Mouse (Mus musculus) G1E (cell line): ENCODE results near the gene Tet3. TPM values are rescaled to one million over a fixed set of nuclear protein-coding genes. Genes with fewer than 3 reads are reported as not detected.

Source experiments
- ATAC-seq: 2 replicates; pipeline ENCODE4 v1.8.0; 2016; ENCODE audit warnings: mild to moderate bottlenecking; ENCODE audit not compliant: insufficient number of reproducible peaks, poor library complexity, low FRiP score, severe bottlenecking; ENCODE audit errors: extremely low read depth
- DNase-seq: peaks from one replicate; pipeline ENCODE4 v3.0.0; 2012; ENCODE audit warnings: low spot score
- H3K27me3 ChIP-seq: 2 replicates; pipeline ENCODE4 v1.6.1; 2012; ENCODE audit warnings: mild to moderate bottlenecking, low read length, inconsistent platforms; ENCODE audit not compliant: insufficient read depth
- H3K36me3 ChIP-seq: replicated peaks from 2 replicates; pipeline ENCODE3; 2012; ENCODE audit warnings: mild to moderate bottlenecking, inconsistent platforms
- H3K4me1 ChIP-seq: 2 replicates; pipeline ENCODE4 v1.6.1; 2012; ENCODE audit warnings: low read depth, low read length, inconsistent platforms, mixed read lengths; ENCODE audit not compliant: insufficient read depth
- H3K4me3 ChIP-seq: 2 replicates; pipeline ENCODE4 v1.5.1; 2012; ENCODE audit warnings: low read depth, mild to moderate bottlenecking, inconsistent platforms, low read length, moderate library complexity, mixed read lengths
- H3K9me3 ChIP-seq: replicated peaks from 2 replicates; pipeline ENCODE4 v1.6.1; 2012; ENCODE audit warnings: inconsistent platforms
- CTCF ChIP-seq: IDR thresholded peaks from 2 replicates; pipeline ENCODE4 v1.5.1; 2012; ENCODE audit warnings: low read depth, low read length, inconsistent platforms, mixed read lengths
- GATA1 ChIP-seq: IDR thresholded peaks from 2 replicates; pipeline ENCODE4 v1.6.1; 2012; ENCODE audit warnings: borderline replicate concordance, low read length, inconsistent platforms, mixed read lengths
- GATA2 ChIP-seq: IDR thresholded peaks from 2 replicates; pipeline ENCODE4 v1.6.1; 2012; ENCODE audit warnings: low read depth, low read length, inconsistent platforms, borderline replicate concordance
- POLR2AphosphoS5 ChIP-seq: IDR thresholded peaks from 2 replicates; pipeline ENCODE4 v1.6.1; 2012; ENCODE audit warnings: low read depth, low read length, inconsistent platforms; ENCODE audit not compliant: insufficient replicate concordance
- TAL1 ChIP-seq: conservative IDR thresholded peaks from 2 replicates; pipeline ENCODE4 v1.6.1; 2012; ENCODE audit warnings: low read depth, low read length, inconsistent platforms, mixed read lengths
- polyA plus RNA-seq: library from polyadenylated mRNA; stranded (reverse); fragments of >175 nt; gene quantifications from 2 replicates; pipeline ENCODE4 v1.2.3, GENCODE M21; 2012
- total RNA-seq, 2 experiments: library from RNA; stranded (forward) in 1 of 2; stranded (reverse) in 1 of 2; fragments of 200-1000 nt in 1 of 2; fragments of >200 nt in 1 of 2; fragmentation: Nextera tagmentation in 1 of 2; gene quantifications; 2 replicates each; pipeline ENCODE4 v1.2.3; 2014 to 2017

Gene Tet3
- total and polyA plus RNA-seq, 3 experiments, result 17.6 to 94.9 (median 71.1) TPM

DNA sequence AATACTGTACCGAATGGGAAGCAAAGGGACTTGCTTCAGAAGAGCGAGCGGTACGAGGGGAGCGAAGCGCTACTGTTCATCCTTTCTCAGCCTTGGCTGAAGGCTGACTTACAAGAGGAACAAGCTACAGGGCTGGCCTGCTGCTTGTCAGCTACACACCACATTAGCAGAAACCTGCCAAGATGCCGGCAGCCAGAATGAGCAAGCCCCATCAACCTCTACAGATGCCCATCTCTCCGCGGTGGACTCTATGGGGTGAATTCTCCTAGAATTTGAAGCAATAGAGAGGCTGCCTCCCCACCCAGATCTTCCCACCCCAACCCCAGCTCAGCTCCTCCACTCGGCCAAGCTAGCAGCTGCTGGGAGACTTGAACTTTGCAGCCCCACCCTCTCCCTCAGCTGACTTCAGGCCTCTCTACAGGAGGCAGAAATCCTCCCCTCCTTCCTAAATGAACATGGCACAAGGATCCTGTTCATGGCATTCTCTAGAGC is 46.5 kb downstream of the Tet3 start:
- DNase-seq (no peak), ATAC-seq (no peak)
- Histone ChIP-seq H3K9me3 (no peaks in the 10 kb centered on the region), H3K4me3 (no peak overlapping the region), H3K4me1 (peaks cover 29% of the 10 kb centered on the region), H3K36me3 (peaks cover 96% of the 10 kb centered on the region), H3K27me3 (no peaks in the 10 kb centered on the region)
- TF ChIP-seq POLR2AphosphoS5 (no peak), GATA1 (no peak), GATA2 (no peak), TAL1 (no peak), CTCF (no peak)

DNA sequence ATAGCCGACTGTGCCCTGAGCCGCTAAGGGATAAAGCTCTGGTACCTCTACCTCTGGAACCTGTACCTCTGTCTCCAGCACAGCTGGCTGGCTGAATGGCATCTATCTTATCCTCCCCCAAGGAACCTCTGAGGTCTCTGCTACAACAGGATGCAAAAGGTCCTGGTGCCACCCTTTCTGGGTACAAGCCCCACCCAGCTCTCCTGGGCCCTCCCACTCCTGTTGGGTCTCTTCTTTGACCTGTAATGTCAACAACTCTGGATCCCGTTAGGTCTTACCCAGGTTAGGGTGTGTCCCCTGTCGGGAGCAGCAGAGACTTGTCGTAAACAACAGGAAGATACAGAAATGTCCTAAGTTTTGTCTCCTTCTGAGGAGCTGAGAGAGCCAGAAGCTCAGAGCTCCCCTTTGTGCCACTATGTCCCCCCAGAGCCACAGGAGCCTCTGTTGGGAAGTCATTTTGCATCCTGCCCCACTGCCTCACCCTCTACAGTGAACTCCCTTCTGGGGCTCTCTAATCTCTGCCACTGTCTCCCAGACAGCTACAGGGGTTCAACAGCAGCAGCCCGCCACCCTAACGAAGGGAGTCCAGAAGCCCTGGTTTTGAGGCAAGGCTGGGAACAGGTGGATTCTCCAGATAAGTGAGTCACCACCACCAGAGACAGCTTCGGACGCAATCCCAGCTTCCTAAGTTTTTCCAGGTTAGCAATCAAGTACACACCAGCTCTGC is 47.1 kb downstream of the Tet3 start:
- H3K9me3 ChIP-seq, result no peaks in the 10 kb centered on the region
- H3K4me1 ChIP-seq, result peaks cover 25% of the 10 kb centered on the region
- no peak overlapping the region for H3K4me3 ChIP-seq
- H3K27me3 ChIP-seq, result no peaks in the 10 kb centered on the region
- DNase-seq (no peak), ATAC-seq (no peak)
- H3K36me3 ChIP-seq, result peaks cover 95% of the 10 kb centered on the region
- TF ChIP-seq GATA2, result no peak
- no peak for TF ChIP-seq TAL1
- no peak for TF ChIP-seq POLR2AphosphoS5
- TF ChIP-seq GATA1, result no peak
- TF ChIP-seq CTCF, result no peak

DNA sequence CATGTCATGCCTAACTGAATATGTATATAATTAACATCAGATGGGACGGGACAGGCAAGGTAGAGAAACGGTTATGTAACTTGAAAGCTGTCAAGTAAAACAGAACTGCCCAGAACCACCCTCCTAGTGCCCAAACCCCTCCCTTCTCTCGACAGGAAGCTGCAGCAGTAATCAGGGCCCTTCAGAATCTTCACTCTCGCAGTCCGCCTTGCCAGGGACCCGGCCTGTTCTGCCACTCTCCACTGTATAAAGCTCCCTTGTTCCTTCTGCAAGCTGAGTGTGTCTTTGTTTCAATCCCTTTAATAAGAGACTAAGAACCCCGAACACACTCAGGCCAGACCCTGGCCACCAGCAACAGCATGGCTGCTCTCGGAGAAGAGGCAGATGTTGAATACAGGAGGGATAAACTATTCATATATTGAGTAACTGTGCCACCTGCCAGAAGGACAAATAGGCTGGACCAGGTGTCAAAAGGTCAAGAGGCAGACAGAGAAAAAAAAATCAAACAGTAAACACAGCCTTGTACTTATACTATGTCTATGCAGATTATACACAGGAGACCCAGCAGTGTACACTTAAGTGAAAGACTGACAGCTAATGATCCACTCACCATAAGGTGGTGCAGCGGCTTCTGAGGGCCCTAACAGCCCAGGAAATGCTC is 48.7 kb downstream of the Tet3 start:
- H3K4me3 ChIP-seq, result no peak overlapping the region
- DNase-seq, result no peak
- H3K36me3 ChIP-seq, result peaks cover 97% of the 10 kb centered on the region
- TF ChIP-seq GATA1 (no peak), POLR2AphosphoS5 (no peak), TAL1 (no peak), GATA2 (no peak), CTCF (no peak)
- no peak for ATAC-seq
- no peaks in the 10 kb centered on the region for H3K27me3 ChIP-seq
- H3K9me3 ChIP-seq, result no peaks in the 10 kb centered on the region
- peaks cover 18% of the 10 kb centered on the region for H3K4me1 ChIP-seq

DNA sequence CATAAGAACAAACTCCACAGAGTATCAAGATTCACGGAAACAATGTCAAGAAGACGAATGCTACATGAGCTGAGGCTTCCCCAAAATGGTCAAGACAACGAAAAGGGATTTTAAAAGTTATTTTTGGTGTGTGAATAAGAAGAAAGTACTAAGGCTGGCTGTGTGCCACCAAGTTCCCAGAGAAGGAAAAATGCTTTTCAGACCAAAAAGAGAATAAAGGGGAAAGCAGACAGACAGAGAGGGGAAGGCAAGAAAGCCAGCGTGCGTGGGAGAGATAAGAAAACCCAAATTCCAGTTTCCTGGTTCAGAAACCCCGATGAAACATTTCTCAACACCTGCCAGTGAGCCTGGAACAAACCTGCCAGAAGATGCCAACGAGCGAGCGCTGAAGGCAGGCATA is 50.4 kb downstream of the Tet3 start:
- ATAC-seq (no peak), DNase-seq (no peak)
- H3K4me1 ChIP-seq, result peaks cover 18% of the 10 kb centered on the region
- no peaks in the 10 kb centered on the region for H3K27me3 ChIP-seq
- H3K36me3 ChIP-seq, result peaks cover 97% of the 10 kb centered on the region
- no peak overlapping the region for H3K4me3 ChIP-seq
- no peak for TF ChIP-seq GATA1
- TF ChIP-seq CTCF, result no peak
- H3K9me3 ChIP-seq, result no peaks in the 10 kb centered on the region

DNA sequence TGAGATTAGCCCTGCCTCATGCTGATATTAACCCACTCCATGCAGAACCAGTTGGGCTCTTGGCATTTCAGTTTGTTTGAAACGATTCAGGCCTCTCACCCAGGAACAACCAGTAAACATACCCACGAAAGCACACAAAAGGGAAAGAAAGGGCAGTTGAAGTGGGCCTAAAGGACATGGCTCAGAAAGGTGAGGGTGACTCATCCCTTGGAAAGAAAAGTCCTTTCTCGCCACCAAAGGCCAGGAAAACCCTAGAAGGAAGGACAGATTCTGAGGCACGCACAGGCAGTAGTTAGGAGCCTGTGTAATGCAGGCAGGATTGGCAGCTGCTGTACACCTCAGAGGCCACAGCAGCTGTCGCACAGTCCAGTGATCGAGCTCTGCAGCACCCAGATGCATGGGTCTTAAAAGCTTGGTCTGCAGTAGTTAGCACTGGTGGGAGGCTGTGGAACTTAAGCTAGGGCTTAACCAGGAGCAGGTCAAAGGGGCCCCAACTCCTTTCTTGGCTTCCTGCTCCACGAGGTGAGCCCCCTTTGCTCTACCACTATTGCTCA is 53.3 kb downstream of the Tet3 start:
- TF ChIP-seq GATA1 (no peak), CTCF (no peak), POLR2AphosphoS5 (no peak), TAL1 (no peak), GATA2 (no peak)
- Histone ChIP-seq H3K4me3 (no peak overlapping the region), H3K4me1 (peaks cover 5% of the 10 kb centered on the region; the same call in 1 of the 2 replicates), H3K27me3 (no peaks in the 10 kb centered on the region), H3K36me3 (peaks cover 98% of the 10 kb centered on the region), H3K9me3 (no peaks in the 10 kb centered on the region)
- ATAC-seq (no peak), DNase-seq (no peak)

DNA sequence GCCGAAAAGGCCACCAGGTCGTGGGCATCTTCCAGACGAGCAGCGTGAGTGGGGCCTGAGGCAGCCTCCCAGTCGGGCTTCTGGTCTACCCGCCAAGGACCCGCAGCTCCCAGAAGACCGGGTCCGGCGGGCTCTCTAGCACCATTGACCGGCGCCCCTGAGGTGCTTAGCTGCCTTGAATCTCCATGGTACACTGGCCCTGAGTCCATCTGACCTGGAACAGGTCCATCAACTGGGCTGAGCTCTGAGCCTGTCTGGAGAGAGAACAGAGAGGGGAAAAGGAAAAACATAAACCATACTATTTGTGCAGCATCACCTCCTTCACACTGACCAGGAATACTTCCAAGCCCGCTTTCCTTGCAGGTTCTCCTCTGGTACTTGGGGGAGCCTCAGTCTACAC is 54.3 kb downstream of the Tet3 start:
- TF ChIP-seq CTCF (no peak), TAL1 (no peak), GATA1 (no peak), GATA2 (no peak), POLR2AphosphoS5 (no peak)
- Histone ChIP-seq H3K27me3 (no peaks in the 10 kb centered on the region), H3K36me3 (peaks cover 98% of the 10 kb centered on the region), H3K9me3 (no peaks in the 10 kb centered on the region), H3K4me3 (no peak overlapping the region), H3K4me1 (peaks cover 5% of the 10 kb centered on the region; the same call in 1 of the 2 replicates)
- ATAC-seq (no peak), DNase-seq (no peak)
